Mouse (Mus musculus) hindbrain, postnatal 0 days (tissue): ENCODE data around the gene Mmp11. TPM values are rescaled to one million over a fixed set of nuclear protein-coding genes. Genes with fewer than 3 reads are reported as not detected.

Experiments
- ATAC-seq: fragments of 200-750 bp; cut with Nextera tagmentation; 2 replicates; pipeline ENCODE4 v1.8.0; 2017; ENCODE audit warnings: mild to moderate bottlenecking, moderate TSS enrichment, moderate library complexity
- DNase-seq: peaks from one replicate; pipeline ENCODE4 v3.0.0-alpha.2; 2015; ENCODE audit warnings: low spot score
- H3K27ac ChIP-seq: fragments of 300-500 bp; sonication (generic); 2 replicates; pipeline ENCODE4 v1.5.1; 2014; ENCODE audit warnings: mild to moderate bottlenecking
- H3K27me3 ChIP-seq: fragments of 300-500 bp; sonication (generic); 2 replicates; pipeline ENCODE4 v1.6.1; 2014; ENCODE audit warnings: low read length, mixed read lengths; ENCODE audit not compliant: insufficient read depth
- H3K36me3 ChIP-seq: fragments of 300-500 bp; sonication (generic); 2 replicates; pipeline ENCODE4 v1.6.1; 2014; ENCODE audit warnings: low read length, mixed read lengths; ENCODE audit not compliant: insufficient read depth
- H3K4me1 ChIP-seq: fragments of 300-500 bp; sonication (generic); 2 replicates; pipeline ENCODE4 v1.6.1; 2014; ENCODE audit warnings: antibody characterized with exemption, low read length, mixed read lengths; ENCODE audit not compliant: insufficient read depth
- H3K4me2 ChIP-seq: fragments of 300-500 bp; sonication (generic); 2 replicates; pipeline ENCODE4 v1.6.1; 2014; ENCODE audit warnings: low read depth, mild to moderate bottlenecking, low read length, moderate library complexity, mixed read lengths
- H3K4me3 ChIP-seq: fragments of 300-500 bp; sonication (generic); 2 replicates; pipeline ENCODE4 v1.5.1; 2014; ENCODE audit warnings: low read length
- H3K9ac ChIP-seq: fragments of 300-500 bp; sonication (generic); replicated peaks from 2 replicates; pipeline ENCODE4 v1.6.1; 2014; ENCODE audit warnings: mild to moderate bottlenecking, low read length, moderate library complexity, mixed read lengths
- H3K9me3 ChIP-seq: fragments of 300-500 bp; sonication (generic); 2 replicates; pipeline ENCODE4 v1.6.1; 2016; ENCODE audit warnings: low read length, mixed read lengths
- CTCF ChIP-seq: IDR thresholded peaks from 2 replicates; pipeline ENCODE4 v1.5.1; 2016; ENCODE audit warnings: antibody characterized with exemption, control low read depth, low read depth
- WGBS: fragments of 180-500 bp; shearing (Covaris S2); extraction: QIAGEN DNeasy Blood & Tissue Kit; methylation state at CpG from one replicate; pipeline ENCODE4 v1.1.7; 2014; 5-methylcytosine and 5-hydroxymethylcytosine counted together
- polyA plus RNA-seq: library from polyadenylated mRNA; unstranded; fragments of >200 nt; fragmentation: Nextera tagmentation; extraction: Ambion mirVana; gene quantifications from 2 replicates; pipeline ENCODE4 v1.2.1, GENCODE M21; 2015
- total RNA-seq: library from RNA; depleted of rRNA; stranded (reverse); fragments of >200 nt; gene quantifications from 2 replicates; pipeline ENCODE4 v1.2.3, GENCODE M21; 2014

Mmp11 gene
- total and polyA plus RNA-seq, 2 experiments from 2014 or later = 8.3 to 9.5 TPM

GRCm38 (mm10) chr10:75916840-75917239, 19.5 kb downstream of the Mmp11 start:
- no peak overlapping the region for H3K4me2 ChIP-seq
- 72% methylated on average over 8 of the region's 8 CpGs for WGBS
- no peak for TF ChIP-seq CTCF
- ATAC-seq (no peak), DNase-seq (no peak)
- H3K4me1 ChIP-seq = peaks cover 14% of the 10 kb centered on the region; the same call in 1 of the 2 replicates
- H3K4me3 ChIP-seq = no peak overlapping the region
- peaks cover 19% of the 10 kb centered on the region; the same call in 1 of the 2 replicates for H3K36me3 ChIP-seq
- no peak overlapping the region for H3K27ac ChIP-seq
- no peak overlapping the region for H3K9ac ChIP-seq
- no peaks in the 10 kb centered on the region for H3K27me3 ChIP-seq
- H3K9me3 ChIP-seq = no peaks in the 10 kb centered on the region

DNA sequence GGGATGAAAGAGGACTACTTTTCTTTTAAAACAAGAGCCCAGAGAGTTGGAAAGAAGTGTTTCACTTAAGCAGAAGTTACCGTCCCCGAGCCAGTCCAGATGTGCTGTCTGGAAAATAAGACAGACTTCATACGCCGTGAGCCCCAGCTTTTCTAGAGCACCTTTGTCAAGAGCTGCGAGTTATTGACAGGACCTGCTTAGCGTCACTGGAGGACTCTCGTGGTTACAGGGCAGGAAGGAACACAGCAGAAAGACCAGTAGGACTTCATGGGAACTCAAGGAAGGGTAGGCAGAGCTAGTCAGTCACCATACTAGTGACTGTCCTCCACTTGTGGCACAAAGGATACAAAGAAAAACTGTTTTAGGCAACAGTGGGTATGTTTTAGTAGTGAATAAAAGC, 20.7 kb downstream of the Mmp11 start:
- Histone ChIP-seq H3K4me2 (no peak overlapping the region), H3K27me3 (no peaks in the 10 kb centered on the region), H3K4me3 (no peak overlapping the region), H3K9me3 (no peaks in the 10 kb centered on the region), H3K36me3 (peaks cover 30% of the 10 kb centered on the region), H3K27ac (no peak overlapping the region), H3K4me1 (peaks cover 14% of the 10 kb centered on the region; the same call in 1 of the 2 replicates), H3K9ac (no peak overlapping the region)
- WGBS = 90% methylated on average over 7 of the region's 7 CpGs
- DNase-seq = no peak
- no peak for ATAC-seq
- TF ChIP-seq CTCF = no peak

DNA sequence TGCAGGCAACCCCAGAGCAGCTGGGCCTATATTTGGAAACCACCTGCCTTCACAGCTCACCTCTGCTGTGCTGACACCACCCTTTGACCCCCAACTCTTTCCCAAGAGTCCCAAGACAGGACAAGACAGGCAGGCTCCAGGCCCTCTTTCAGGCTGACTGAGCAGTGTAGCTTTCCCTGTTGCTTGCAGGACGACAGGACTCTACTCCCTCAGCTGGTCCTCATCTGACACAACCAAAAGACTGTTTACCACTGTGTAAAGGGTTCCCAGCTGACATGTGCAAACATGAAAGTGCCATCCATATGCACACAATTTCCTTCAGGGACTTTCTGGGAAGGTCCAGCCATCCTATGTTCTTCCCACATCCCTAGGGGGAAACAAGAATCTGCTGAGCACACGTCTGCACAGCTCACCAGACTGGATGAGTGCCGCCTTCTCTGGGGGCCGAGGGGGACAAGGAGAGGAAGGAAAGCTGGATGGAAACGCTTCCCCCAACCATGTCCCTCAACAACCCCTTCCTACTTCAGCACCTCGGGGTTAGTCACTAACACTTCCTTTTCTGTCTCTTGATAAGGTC, 23.2 kb downstream of the Mmp11 start:
- Histone ChIP-seq H3K27me3 (no peaks in the 10 kb centered on the region), H3K4me2 (no peak overlapping the region), H3K4me1 (no peaks in the 10 kb centered on the region), H3K9ac (no peak overlapping the region), H3K36me3 (peaks cover 48% of the 10 kb centered on the region), H3K9me3 (no peaks in the 10 kb centered on the region), H3K4me3 (no peak overlapping the region), H3K27ac (no peak overlapping the region)
- no peak for DNase-seq
- TF ChIP-seq CTCF = no peak
- no peak for ATAC-seq
- WGBS = 74% methylated on average over 6 of the region's 6 CpGs

GRCm38 (mm10) chr10:75910698-75911097, 25.6 kb downstream of the Mmp11 start:
- Histone ChIP-seq H3K4me2 (no peak overlapping the region), H3K4me3 (no peak overlapping the region), H3K9ac (no peak overlapping the region), H3K27me3 (no peaks in the 10 kb centered on the region), H3K27ac (no peak overlapping the region), H3K4me1 (no peaks in the 10 kb centered on the region), H3K36me3 (peaks cover 54% of the 10 kb centered on the region), H3K9me3 (no peaks in the 10 kb centered on the region)
- no peak for ATAC-seq
- 75% methylated on average over 2 of the region's 2 CpGs for WGBS
- DNase-seq = no peak
- no peak for TF ChIP-seq CTCF

DNA sequence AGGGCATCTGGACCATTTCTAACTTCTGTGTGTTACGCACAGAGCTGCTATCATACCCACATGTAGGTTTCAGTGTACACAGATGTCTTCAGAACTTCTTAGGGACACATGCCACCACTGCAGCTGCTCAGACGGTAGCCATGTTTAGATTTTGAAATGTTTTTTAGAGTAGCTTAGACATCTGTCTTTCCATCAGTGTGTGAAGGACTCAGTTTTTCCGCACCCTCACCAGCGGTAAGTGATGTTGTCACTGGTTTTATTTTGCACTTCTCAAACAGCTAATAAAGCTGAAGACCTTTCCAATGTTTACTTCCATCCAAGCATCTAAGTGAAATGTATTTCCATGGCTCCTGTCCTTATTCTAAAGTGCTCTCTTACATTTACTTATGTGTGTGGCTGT, 29.4 kb downstream of the Mmp11 start:
- Histone ChIP-seq H3K9me3 (no peaks in the 10 kb centered on the region), H3K4me1 (no peaks in the 10 kb centered on the region), H3K36me3 (peaks cover 83% of the 10 kb centered on the region), H3K27me3 (no peaks in the 10 kb centered on the region), H3K27ac (no peak overlapping the region), H3K4me2 (no peak overlapping the region), H3K4me3 (no peak overlapping the region), H3K9ac (no peak overlapping the region)
- no peak for DNase-seq
- TF ChIP-seq CTCF = no peak
- no peak for ATAC-seq
- WGBS = 95% methylated on average over 4 of the region's 4 CpGs

GRCm38 (mm10) chr10:75904391-75904790, 31.9 kb downstream of the Mmp11 start:
- Histone ChIP-seq H3K4me1 (no peaks in the 10 kb centered on the region), H3K9ac (no peak overlapping the region), H3K4me3 (no peak overlapping the region), H3K9me3 (no peaks in the 10 kb centered on the region), H3K27me3 (no peaks in the 10 kb centered on the region), H3K4me2 (no peak overlapping the region), H3K27ac (no peak overlapping the region), H3K36me3 (peaks cover 80% of the 10 kb centered on the region)
- TF ChIP-seq CTCF = no peak
- ATAC-seq = no peak
- DNase-seq = no peak
- 80% methylated on average over 5 of the region's 5 CpGs for WGBS

- Histone ChIP-seq H3K4me1 (no peaks in the 10 kb centered on the region), H3K9ac (no peak overlapping the region), H3K36me3 (peaks cover 64% of the 10 kb centered on the region), H3K4me3 (no peak overlapping the region), H3K9me3 (no peaks in the 10 kb centered on the region), H3K27me3 (no peaks in the 10 kb centered on the region), H3K4me2 (no peak overlapping the region), H3K27ac (peak overlapping the region; percentile 43)
- TF ChIP-seq CTCF = no peak
- DNase-seq (peak; percentile 24), ATAC-seq (peak; percentile 44; the same call in 1 of the 2 replicates)
- WGBS = 54% methylated on average over 3 of the region's 3 CpGs
Measured at GRCm38 (mm10) chr10:75898846-75899245, 37.5 kb downstream of the Mmp11 start.
